Mouse (Mus musculus) heart, embryonic 13.5 days (tissue): ENCODE results near the gene Tor2a. TPM values are rescaled to one million over a fixed set of nuclear protein-coding genes. Genes with fewer than 3 reads are reported as not detected.

Experiments used
- ATAC-seq: fragments of 200-750 bp; cut with Nextera tagmentation; 2 replicates; pipeline ENCODE4 v1.8.0; 2017; ENCODE audit warnings: moderate TSS enrichment; ENCODE audit not compliant: insufficient number of reproducible peaks, low FRiP score, low TSS enrichment; ENCODE audit errors: extremely low read depth
- H3K27ac ChIP-seq: fragments of 300-500 bp; sonication (generic); replicated peaks from 2 replicates; pipeline ENCODE4 v1.5.1; 2015; ENCODE audit warnings: moderate library complexity, mild to moderate bottlenecking, inconsistent platforms
- H3K27me3 ChIP-seq: fragments of 300-500 bp; sonication (generic); replicated peaks from 2 replicates; pipeline ENCODE4 v1.6.1; 2015; ENCODE audit warnings: mild to moderate bottlenecking, inconsistent platforms
- H3K36me3 ChIP-seq: fragments of 300-500 bp; sonication (generic); 2 replicates; pipeline ENCODE4 v1.6.1; 2015; ENCODE audit warnings: mild to moderate bottlenecking, inconsistent platforms
- H3K4me1 ChIP-seq: fragments of 300-500 bp; sonication (generic); 2 replicates; pipeline ENCODE4 v1.6.1; 2015; ENCODE audit warnings: inconsistent platforms
- H3K4me2 ChIP-seq: fragments of 300-500 bp; sonication (generic); 2 replicates; pipeline ENCODE4 v1.6.1; 2015; ENCODE audit warnings: inconsistent platforms, mild to moderate bottlenecking, moderate library complexity
- H3K4me3 ChIP-seq: fragments of 300-500 bp; sonication (generic); 2 replicates; pipeline ENCODE4 v1.5.1; 2015; ENCODE audit warnings: moderate library complexity, mild to moderate bottlenecking, inconsistent platforms
- H3K9ac ChIP-seq: fragments of 300-500 bp; sonication (generic); 2 replicates; pipeline ENCODE4 v1.6.1; 2015; ENCODE audit warnings: inconsistent platforms, mild to moderate bottlenecking, moderate library complexity
- H3K9me3 ChIP-seq: fragments of 300-500 bp; sonication (generic); 2 replicates; pipeline ENCODE4 v1.6.1; 2016; ENCODE audit warnings: inconsistent platforms
- WGBS: fragments of 180-500 bp; shearing (Covaris S2); methylation state at CpG from one replicate; pipeline ENCODE4 v1.1.7; 2015; ENCODE audit warnings: mixed read lengths; 5-methylcytosine and 5-hydroxymethylcytosine counted together
- polyA plus RNA-seq: library from polyadenylated mRNA; unstranded; fragments of >200 nt; fragmentation: Nextera tagmentation; extraction: Ambion mirVana; gene quantifications from 2 replicates; pipeline ENCODE4 v1.2.1, GENCODE M21; 2015

Gene Tor2a
- polyA plus RNA-seq, 1 experiment from 2014 or later, result 40.0 TPM

GRCm38 (mm10) chr2:32731911-32732310 is 25.1 kb upstream of the Tor2a start:
- Histone ChIP-seq H3K9me3 (no peaks in the 10 kb centered on the region), H3K36me3 (0 out of 2 replicates have a peak, but pooled peaks cover 3% of the 10 kb centered on the region), H3K4me2 (peak overlapping the region; percentile 73), H3K9ac (0 out of 2 replicates have a peak overlapping the region, but pooled peaks have one; percentile 69), H3K27ac (peak overlapping the region; percentile 83), H3K4me3 (no peak overlapping the region), H3K4me1 (peaks cover 78% of the 10 kb centered on the region), H3K27me3 (no peaks in the 10 kb centered on the region; the same call in 1 of the 2 replicates)
- WGBS, result 58% methylated on average over 4 of the region's 4 CpGs
- no peak for ATAC-seq

GRCm38 (mm10) chr2:32732695-32733094 is 24.3 kb upstream of the Tor2a start:
- peaks cover 8% of the 10 kb centered on the region for H3K36me3 ChIP-seq
- H3K27ac ChIP-seq, result peak overlapping the region; percentile 83
- peaks cover 75% of the 10 kb centered on the region for H3K4me1 ChIP-seq
- WGBS, result 62% methylated on average over 6 of the region's 6 CpGs
- no peak for ATAC-seq
- no peak overlapping the region for H3K4me3 ChIP-seq
- H3K9ac ChIP-seq, result no peak overlapping the region
- H3K9me3 ChIP-seq, result no peaks in the 10 kb centered on the region
- no peaks in the 10 kb centered on the region; the same call in 1 of the 2 replicates for H3K27me3 ChIP-seq
- no peak overlapping the region for H3K4me2 ChIP-seq

GRCm38 (mm10) chr2:32734480-32734879 is 22.6 kb upstream of the Tor2a start:
- ATAC-seq, result no peak
- 40% methylated on average over 4 of the region's 4 CpGs for WGBS
- Histone ChIP-seq H3K27ac (peak overlapping the region; percentile 83), H3K27me3 (peaks cover 3% of the 10 kb centered on the region), H3K9ac (no peak overlapping the region; the same call in 1 of the 2 replicates), H3K4me1 (peaks cover 69% of the 10 kb centered on the region), H3K4me2 (peak overlapping the region; percentile 17; the same call in 1 of the 2 replicates), H3K4me3 (no peak overlapping the region), H3K9me3 (no peaks in the 10 kb centered on the region), H3K36me3 (peaks cover 14% of the 10 kb centered on the region)

- no peak overlapping the region for H3K4me3 ChIP-seq
- H3K27ac ChIP-seq, result peak overlapping the region; percentile 83
- H3K9ac ChIP-seq, result no peak overlapping the region
- H3K9me3 ChIP-seq, result no peaks in the 10 kb centered on the region
- ATAC-seq, result no peak
- H3K4me1 ChIP-seq, result peaks cover 64% of the 10 kb centered on the region
- peaks cover 8% of the 10 kb centered on the region for H3K27me3 ChIP-seq
- H3K4me2 ChIP-seq, result peak overlapping the region; percentile 33
- WGBS, result 50% methylated on average over 4 of the region's 4 CpGs
- H3K36me3 ChIP-seq, result peaks cover 14% of the 10 kb centered on the region
These were observed 22.1 kb upstream of the Tor2a start for GRCm38 (mm10) chr2:32734933-32735332.

GRCm38 (mm10) chr2:32736306-32736829 is 20.7 kb upstream of the Tor2a start:
- 48% methylated on average over 3 of the region's 3 CpGs for WGBS
- Histone ChIP-seq H3K4me3 (no peak overlapping the region), H3K4me1 (peaks cover 59% of the 10 kb centered on the region), H3K4me2 (0 out of 2 replicates have a peak overlapping the region, but pooled peaks have one; percentile 10), H3K9ac (peak overlapping the region; percentile 50; the same call in 1 of the 2 replicates), H3K27me3 (peaks cover 22% of the 10 kb centered on the region), H3K27ac (peak overlapping the region; percentile 83), H3K36me3 (peaks cover 14% of the 10 kb centered on the region), H3K9me3 (no peaks in the 10 kb centered on the region)
- ATAC-seq, result no peak

- no peak overlapping the region for H3K9ac ChIP-seq
- H3K27ac ChIP-seq, result 0 out of 2 replicates have a peak overlapping the region, but pooled peaks have one; percentile 83
- 49% methylated on average over 6 of the region's 6 CpGs for WGBS
- H3K36me3 ChIP-seq, result peaks cover 14% of the 10 kb centered on the region
- H3K4me1 ChIP-seq, result peaks cover 59% of the 10 kb centered on the region
- no peak overlapping the region for H3K4me3 ChIP-seq
- no peak for ATAC-seq
- no peaks in the 10 kb centered on the region for H3K9me3 ChIP-seq
- no peak overlapping the region for H3K4me2 ChIP-seq
- peaks cover 29% of the 10 kb centered on the region for H3K27me3 ChIP-seq
These were observed 20.0 kb upstream of the Tor2a start for GRCm38 (mm10) chr2:32737008-32737407.

- peaks cover 46% of the 10 kb centered on the region for H3K4me1 ChIP-seq
- H3K4me2 ChIP-seq, result no peak overlapping the region
- H3K9me3 ChIP-seq, result no peaks in the 10 kb centered on the region
- H3K9ac ChIP-seq, result no peak overlapping the region
- WGBS, result 61% methylated on average over 4 of the region's 4 CpGs
- peaks cover 11% of the 10 kb centered on the region for H3K36me3 ChIP-seq
- H3K27me3 ChIP-seq, result peaks cover 50% of the 10 kb centered on the region
- ATAC-seq, result no peak
- H3K27ac ChIP-seq, result no peak overlapping the region
- no peak overlapping the region for H3K4me3 ChIP-seq
These were observed 17.7 kb upstream of the Tor2a start for GRCm38 (mm10) chr2:32739311-32739710.

GRCm38 (mm10) chr2:32740916-32741272 is 16.1 kb upstream of the Tor2a start, which contains the start of gene 6330409D20Rik:
6330409D20Rik (minus strand) TSS chr2:32741016.
- peak within 1 kb of the TSS; percentile 52 for H3K4me3 ChIP-seq
- H3K9ac ChIP-seq, result peak within 1 kb of the TSS; percentile 73
- 12% methylated on average over 11 of the region's 11 CpGs for WGBS
- no peaks in the 10 kb centered on the region for H3K9me3 ChIP-seq
- peaks cover 23% of the 10 kb centered on the region for H3K36me3 ChIP-seq
- peaks cover 31% of the 10 kb centered on the region for H3K4me1 ChIP-seq
- H3K27ac ChIP-seq, result no peak within 1 kb of the TSS
- H3K27me3 ChIP-seq, result peaks cover 50% of the 10 kb centered on the region
- ATAC-seq, result no peak
- H3K4me2 ChIP-seq, result peak within 1 kb of the TSS; percentile 76

GRCm38 (mm10) chr2:32741273-32742172 is 15.5 kb upstream of the Tor2a start:
- H3K9me3 ChIP-seq, result no peaks in the 10 kb centered on the region
- WGBS, result 4% methylated on average over 54 of the region's 58 CpGs
- H3K27me3 ChIP-seq, result peaks cover 50% of the 10 kb centered on the region
- H3K4me3 ChIP-seq, result peak overlapping the region; percentile 52
- peaks cover 25% of the 10 kb centered on the region for H3K4me1 ChIP-seq
- peak overlapping the region; percentile 73 for H3K9ac ChIP-seq
- ATAC-seq, result peak; percentile 37; the same call in 1 of the 2 replicates
- no peak overlapping the region for H3K27ac ChIP-seq
- peak overlapping the region; percentile 76 for H3K4me2 ChIP-seq
- H3K36me3 ChIP-seq, result peaks cover 29% of the 10 kb centered on the region

- H3K4me2 ChIP-seq, result peak overlapping the region; percentile 76
- WGBS, result 17% methylated on average over 18 of the region's 18 CpGs
- no peak for ATAC-seq
- H3K4me3 ChIP-seq, result peak overlapping the region; percentile 52
- peak overlapping the region; percentile 73 for H3K9ac ChIP-seq
- H3K4me1 ChIP-seq, result peaks cover 25% of the 10 kb centered on the region
- no peaks in the 10 kb centered on the region for H3K9me3 ChIP-seq
- H3K27me3 ChIP-seq, result peaks cover 50% of the 10 kb centered on the region
- peaks cover 35% of the 10 kb centered on the region for H3K36me3 ChIP-seq
- H3K27ac ChIP-seq, result no peak overlapping the region
These were observed 14.9 kb upstream of the Tor2a start for GRCm38 (mm10) chr2:32742173-32742531.

- ATAC-seq, result no peak
- Histone ChIP-seq H3K4me2 (no peak overlapping the region), H3K4me3 (no peak overlapping the region), H3K9me3 (no peaks in the 10 kb centered on the region), H3K36me3 (peaks cover 46% of the 10 kb centered on the region), H3K27ac (no peak overlapping the region), H3K4me1 (peaks cover 20% of the 10 kb centered on the region), H3K9ac (no peak overlapping the region), H3K27me3 (peaks cover 47% of the 10 kb centered on the region)
- WGBS, result 63% methylated on average over 15 of the region's 15 CpGs
These were observed 12.6 kb upstream of the Tor2a start for GRCm38 (mm10) chr2:32744272-32744982.
